Mouse (Mus musculus) gonadal fat pad, adult 2 months (tissue): ENCODE data around the gene Traf6. TPM values are rescaled to one million over a fixed set of nuclear protein-coding genes. Genes with fewer than 3 reads are reported as not detected.

Source experiments
- DNase-seq: peaks from one replicate; pipeline ENCODE4 v3.0.0-alpha.2; 2012; ENCODE audit warnings: low read depth
- polyA plus RNA-seq: library from polyadenylated mRNA; depleted of rRNA; stranded (reverse); fragments of >200 nt; gene quantifications from 2 replicates; pipeline ENCODE4 v1.2.3, GENCODE M21; 2012; rRNA removed

The Traf6 gene
- 11.8 and 13.0 TPM in 2 replicates for polyA plus RNA-seq

DNA sequence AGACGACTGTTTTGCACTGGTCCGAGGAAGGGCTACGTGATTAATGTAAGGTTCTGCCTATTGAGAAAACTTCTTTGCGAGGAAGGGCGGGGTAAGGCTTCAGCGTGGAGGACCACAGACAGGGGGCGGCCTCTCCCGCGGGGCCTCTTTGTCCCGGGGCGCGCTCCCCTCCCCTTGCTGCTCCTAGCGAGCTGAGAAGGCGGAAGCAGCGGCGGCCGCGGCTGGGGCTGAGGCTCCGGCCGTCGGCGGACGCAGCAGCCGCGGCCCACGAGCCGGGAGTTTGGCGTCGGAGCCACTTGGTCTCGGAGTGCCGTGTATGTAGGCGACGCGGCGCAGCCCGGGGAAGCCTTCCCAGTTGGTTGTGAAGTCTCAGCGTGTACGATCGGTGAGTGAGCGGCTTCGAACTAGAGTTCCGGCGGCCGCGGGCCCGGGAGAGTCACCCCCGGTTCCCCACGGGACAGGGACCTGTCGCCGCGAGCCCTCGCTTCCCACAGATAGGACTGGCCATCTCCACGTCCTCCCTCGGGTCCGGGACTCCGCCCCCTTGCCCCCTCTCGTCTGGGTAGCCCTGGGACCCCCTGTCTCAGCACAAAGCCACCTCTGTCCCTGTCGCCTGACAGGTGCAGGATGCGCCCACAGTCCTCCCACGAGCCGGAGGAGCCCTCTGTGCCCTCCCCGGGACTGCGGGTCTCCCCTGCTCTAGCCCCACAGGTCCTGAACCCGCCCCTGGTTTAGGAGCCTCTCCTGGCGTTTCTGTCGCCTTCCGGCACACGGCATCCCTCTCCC is at the start of gene Traf6:
TSS of gene Traf6 (plus strand) at position 194 of the 786 bp plus-strand sequence.
- DNase-seq, result no peak

DNA sequence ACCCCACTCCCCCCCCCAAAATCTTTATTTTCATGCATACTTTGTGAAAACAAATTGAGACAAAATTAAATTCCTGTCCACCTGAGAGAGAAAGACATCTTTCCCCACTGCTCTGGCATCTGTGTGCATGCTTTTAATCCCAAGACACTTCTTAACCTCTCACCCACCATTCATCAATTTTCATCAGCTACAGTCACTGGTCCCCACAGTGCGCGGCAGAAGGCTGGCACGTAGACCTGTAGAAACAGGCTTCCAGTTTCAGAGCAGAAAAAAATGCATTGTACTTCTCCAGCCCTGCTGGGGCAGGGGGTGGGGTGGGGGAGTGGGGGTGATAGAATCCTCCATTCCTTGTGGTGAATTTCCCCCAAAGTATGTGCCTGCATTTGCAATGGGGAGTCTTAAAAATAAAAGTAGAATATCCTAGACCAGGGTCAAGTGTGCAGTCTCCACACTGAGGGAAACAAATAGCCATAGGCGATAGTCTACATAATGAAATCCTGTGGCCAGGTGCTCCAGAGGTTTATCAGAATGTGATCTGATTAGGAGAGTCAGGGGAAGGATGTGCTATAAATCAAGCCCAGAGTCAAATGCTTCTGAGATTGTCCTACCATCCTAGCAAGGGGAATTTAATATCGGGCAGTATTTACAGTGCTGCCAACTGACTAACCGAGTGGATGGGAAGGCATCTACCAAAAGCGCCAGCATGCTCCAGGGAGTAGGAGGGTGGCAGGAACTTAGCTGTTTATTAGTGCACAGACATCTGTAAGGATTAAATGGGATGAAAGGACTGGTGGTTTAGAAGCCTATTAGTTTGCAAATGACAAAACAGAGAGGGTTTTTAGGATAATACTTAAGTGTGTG is 39.0 kb upstream of the Traf6 start:
- no peak for DNase-seq

DNA sequence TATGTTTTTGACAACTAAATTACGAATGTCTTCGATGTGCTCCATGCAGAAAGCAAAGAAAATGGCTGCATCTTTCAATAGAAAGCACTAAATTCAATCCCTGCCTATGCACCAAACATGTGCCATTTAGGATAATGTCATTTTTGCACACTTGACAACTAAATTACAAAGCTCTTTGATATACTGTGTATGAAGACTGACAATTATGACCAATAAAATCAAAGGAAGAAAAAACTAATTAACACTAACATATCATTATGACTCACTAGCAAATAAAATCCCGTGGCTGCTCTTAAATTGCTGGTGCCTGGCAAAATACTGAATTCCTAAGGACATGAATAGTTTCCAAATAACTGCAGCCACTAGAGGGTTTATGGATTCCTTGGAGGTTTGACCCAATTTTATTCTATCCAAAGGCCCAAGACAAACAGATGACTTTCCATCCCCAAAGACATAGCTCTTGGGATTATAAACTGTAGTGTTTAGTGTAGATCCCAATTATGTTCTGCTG is 38.3 kb upstream of the Traf6 start:
- DNase-seq, result no peak

DNA sequence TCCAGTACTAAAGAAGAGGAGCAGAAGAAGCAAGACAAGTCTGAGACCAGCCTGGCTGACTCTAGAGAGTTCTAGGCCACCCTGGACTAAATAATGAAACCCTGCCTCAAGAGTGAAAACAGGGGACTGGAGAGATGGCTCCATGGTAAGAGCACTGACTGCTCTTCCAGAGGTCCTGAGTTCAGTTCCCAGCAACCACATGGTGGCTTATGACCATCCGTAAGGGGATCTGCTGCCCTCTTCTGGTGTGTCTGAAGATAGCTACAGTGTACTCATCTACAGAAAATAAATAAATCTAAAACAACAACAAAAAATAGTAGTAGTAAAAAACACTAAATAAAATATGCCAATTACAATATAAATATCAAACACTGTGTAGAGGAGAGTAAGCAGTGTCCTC is 32.4 kb upstream of the Traf6 start:
- DNase-seq, result no peak

DNA sequence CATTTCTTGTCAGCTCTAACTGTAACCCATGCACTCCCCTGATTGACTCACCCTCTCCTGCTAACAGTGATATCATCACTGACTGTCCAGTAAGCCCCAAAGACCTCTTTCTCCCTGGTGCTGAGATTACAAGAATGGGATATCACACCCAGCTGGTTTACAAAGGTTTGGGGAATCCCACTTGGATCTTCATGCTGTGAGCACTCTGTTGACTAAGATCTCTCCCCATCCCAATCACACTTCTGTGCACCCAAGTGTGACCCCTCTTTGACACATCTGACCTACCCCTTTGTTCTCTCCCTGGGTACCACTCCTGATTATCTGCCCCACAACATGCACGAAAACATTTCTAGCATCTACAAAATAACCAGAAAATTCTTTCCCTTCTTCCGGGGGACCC is 29.9 kb upstream of the Traf6 start:
- DNase-seq, result no peak

DNA sequence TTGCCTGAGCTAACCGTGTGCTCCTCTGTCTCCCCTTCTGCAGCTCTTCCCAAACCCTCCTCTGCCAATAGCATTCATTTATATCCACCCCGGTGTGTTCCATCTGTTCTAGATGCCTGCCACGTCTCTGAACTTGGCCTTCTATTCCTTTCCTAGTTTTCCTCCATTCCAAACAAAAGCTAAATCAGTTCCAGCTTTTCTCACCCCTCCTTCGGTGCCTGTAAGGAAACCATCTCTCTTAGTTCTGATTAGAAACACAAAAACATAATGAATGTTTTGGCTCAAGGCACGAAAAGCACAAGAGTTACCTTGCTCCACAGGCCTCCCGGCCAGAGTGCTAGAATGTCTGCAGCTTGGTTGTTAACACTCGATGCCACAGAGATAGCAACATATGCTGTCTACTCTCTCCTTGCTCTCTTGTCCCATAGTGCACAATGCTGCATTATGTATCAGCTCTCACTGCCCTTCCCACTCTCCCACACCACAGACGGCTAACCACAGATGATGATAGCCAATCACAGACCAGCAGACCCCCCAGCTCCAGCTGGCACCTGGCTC is 29.0 kb upstream of the Traf6 start, which contains the start of the genes Rag1 and B230118H07Rik:
TSS of gene Rag1 (minus strand) at position 388 of the 558 bp plus-strand sequence.
TSS of gene B230118H07Rik (minus strand) at position 419 of the 558 bp plus-strand sequence.
- DNase-seq, result no peak

DNA sequence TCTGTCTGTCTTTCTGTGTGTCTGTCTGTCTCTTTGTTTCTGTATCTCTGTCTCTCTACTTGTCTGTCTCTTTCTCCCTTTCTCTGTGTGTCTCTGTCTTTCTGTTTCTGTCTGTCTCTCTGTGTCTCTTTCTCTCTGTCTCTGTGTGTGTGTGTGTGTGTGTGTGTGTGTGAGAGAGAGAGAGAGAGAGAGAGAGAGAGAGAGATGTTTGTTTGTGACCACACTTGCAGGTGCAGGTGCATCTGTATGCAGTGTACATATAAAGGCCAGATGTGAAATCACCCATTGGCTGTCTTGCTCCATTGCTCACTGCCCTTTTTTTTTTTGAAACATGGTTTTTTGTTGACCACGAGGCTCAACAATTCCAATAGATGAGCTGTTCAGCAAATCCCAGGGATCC is 27.8 kb upstream of the Traf6 start:
- DNase-seq, result no peak

DNA sequence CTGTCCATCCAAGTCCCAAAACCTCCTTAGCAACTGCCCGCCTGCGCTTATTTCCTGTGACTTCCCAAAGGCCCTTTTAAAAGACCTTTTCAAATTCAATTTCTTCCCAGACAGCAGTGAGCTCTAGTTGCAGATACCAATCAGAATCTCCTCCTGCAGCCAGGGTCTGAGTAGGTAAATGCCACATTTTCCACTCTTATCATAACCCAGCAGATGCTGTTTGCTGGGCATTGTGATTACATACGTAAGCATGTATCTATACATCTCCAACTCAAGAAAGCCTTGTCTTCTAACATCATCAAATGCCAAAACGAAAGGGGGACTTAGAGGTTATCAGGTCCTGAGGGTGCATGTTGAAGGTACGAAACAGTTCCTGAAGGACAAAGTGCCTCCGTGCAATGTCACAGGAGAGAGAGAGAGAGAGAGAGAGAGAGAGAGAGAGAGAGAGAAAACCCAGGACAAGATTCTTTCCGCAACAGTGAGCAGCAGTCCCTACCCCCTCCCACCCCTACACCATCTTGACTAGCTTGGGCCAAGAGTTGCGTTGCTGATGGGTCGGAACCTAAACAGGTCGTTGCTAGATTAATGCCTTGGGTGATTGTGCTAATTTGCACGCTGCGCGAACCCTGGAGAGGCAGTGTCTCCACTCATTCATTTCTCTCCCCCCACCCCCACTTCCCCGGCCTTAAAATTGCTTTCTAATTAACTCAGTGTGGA is 25.9 kb upstream of the Traf6 start:
- DNase-seq, result no peak

DNA sequence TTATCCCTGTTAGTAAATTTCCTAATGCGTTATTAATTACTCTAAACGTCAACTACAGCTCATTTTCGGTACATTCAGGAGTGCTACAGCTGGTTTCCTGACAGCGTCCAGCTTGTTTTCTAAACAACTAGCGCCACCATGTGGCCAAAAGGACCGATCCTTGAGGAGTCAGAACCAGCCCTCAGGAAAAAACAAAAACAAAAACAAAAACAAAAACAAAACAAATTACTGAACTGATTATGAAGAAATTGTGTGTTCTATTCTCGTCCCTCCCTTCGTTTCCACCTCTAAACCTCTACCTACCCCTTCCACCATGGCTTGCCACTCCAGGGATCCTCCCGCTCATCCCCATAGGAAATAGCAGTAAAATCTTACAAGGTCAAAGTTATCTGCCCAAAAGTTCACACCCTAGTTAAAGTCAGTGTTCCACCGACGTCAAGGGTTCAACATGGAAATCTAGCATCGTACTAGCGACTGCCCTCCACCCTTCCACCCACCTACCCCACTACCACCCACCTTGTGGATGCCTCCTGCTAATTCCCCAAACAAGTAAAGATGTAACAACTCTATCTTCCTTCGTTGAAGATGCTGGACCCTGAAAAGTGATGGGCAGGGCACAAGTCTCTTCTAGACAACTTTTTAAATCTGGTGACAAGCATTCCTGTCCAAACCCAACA is 25.2 kb upstream of the Traf6 start:
- no peak for DNase-seq

DNA sequence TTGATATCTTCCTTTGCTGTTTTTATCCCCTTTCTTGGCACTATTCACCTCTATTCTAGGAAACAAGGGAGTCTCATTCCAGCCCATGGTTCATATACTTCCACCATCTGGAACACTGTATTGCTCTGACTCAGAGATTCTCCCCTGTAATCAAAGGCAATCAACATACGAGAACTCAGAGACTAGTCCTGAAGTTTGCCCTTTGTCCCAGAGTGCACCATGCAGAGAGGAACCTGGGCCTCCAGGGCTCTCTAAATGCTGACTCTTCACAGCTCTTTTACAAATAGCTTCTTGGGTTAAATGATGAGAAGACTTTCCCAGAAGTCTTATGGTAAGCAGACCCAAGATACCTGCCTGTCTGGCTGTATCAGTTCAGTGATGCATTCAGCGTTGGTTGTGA is 17.7 kb upstream of the Traf6 start:
- DNase-seq, result no peak

DNA sequence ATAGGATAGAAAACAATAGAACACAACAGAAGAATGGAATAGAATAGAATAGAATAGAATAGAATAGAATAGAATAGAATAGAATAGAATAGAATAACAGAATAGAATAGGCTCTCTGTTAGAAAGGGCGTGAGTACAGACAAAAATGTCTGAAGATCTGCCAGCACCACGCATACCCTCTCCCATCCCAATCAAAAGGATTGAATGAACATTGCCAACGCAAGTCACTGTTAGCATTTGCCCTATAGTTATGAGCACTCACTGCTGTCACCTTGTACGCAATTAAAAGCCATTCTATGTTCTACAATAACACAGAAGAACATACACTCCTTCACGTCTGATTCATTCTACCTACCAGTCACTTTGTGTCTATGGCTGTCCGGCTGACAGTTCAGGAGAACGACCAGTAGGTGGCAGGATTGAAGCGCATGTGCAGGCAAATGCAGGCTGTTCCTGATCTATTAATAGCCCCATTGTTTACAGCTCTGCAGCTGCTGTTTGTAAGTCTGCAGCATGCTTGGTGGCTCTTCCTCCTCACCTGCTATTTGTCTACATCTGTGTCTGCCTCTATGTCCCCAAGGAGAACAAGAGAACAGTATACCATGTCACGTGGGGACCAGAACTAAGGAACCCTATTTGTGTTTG is 13.0 kb upstream of the Traf6 start:
- no peak for DNase-seq

DNA sequence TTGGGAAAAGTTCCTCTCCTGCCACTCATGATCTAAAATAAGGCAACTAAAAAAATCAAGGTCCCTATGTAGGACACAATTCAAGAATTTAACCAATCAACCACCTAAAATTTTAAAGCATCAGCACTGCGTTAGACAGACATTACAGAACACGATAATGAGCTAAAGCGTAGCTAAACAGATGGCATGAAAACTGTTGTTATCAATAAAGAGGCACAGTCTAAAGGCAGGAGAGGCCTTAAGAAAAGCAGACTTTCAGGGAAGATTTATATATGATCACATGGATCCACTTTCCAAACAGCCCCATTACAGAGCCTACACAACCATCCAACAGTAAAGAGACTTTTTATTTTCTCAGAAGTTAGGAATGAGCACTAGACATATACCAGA is 12.5 kb upstream of the Traf6 start:
- no peak for DNase-seq

DNA sequence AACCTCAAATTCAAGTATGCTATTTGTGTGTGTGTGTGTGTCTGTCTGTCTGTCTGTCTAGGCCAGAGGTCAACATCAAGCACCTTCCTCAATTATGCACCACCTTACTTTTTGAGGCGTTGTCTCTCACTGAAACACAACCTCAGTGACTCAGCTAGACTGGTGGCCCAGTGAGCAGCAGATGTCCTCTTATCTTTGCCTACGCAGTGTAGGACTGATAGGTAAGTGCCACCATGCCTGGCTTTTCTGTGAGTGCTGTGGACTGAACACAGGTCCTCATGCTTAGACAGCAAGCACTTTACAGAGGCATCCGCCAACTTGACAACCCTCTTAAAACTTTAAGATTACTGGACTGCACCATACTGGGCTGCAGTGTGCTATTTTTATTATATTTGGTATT is 9.5 kb upstream of the Traf6 start:
- DNase-seq, result no peak

DNA sequence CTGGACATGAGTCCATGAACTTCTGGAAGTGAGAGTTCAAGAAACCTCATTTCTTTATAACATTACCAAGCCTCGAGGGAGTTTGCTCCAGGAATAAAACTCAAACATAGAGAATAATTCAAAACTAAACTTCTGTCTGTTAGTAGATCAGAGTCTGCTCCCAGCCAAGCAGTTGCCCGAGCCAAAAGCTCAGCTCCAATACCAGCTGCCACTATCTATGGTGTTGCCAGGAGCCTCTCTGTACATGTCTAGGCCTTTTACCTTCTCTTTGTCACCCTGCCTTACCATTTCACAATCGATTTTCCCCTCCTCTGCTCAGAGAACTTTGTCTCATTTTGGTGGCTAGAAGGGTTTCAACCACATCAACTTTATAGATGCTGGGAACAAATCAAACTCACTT is 4.7 kb upstream of the Traf6 start:
- no peak for DNase-seq

DNA sequence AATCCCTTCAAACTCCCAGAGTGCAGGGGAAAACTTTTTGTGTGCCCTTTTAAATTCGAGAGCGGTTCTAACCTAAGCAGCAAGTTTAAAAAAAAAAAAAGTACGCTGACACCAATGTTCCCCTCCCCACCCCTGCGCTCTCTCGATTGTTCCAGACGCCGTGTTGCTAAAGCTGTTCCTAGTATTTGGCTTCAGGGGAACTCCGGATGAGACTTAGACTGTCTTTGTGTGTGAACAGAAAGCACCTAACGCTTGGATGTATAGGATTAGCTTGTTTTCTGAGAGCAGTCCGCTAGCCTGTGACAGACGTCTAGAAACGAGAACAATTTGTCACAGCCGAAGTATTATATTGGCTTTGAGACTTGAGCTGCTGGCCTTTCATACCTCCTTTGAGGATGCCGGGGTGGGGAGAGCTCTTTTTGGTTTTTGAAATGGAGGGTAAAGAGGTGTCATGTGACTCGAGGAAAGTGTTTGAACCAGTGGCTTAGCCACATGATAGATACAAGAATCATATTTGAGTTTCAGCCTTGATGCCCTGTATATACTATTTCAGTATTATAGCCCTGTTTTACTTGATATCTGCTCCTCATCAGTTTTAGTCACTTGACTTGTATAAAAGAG is 1.0 kb downstream of the Traf6 start:
- DNase-seq, result no peak

DNA sequence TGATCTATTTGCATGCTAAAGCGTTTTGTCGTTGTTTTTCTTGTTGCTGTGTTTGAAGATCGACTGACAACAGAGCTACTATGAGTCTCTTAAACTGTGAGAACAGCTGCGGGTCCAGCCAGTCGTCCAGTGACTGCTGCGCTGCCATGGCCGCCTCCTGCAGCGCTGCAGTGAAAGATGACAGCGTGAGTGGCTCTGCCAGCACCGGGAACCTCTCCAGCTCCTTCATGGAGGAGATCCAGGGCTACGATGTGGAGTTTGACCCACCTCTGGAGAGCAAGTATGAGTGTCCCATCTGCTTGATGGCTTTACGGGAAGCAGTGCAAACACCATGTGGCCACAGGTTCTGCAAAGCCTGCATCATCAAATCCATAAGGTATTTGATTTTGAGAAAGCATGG is 6.2 kb downstream of the Traf6 start:
- no peak for DNase-seq

DNA sequence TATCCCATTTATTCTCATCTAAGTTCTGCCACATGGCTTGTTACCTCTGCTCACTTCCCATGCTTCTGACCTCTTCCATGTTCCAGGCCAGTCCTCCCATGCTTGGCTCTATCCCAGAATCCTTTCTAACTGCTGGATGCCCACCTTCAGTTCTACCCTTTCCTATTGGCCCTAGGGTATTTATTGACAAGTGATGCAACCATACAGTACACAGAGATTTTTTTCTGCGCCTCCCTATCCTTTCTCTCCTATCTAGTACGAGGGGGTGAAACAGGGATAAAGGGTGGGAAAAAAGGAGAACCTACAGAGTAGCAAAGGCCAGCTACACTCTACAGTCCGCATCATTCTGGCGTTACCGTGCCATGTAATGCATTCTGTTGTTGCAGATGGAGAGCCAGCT is 9.8 kb downstream of the Traf6 start:
- DNase-seq, result no peak

DNA sequence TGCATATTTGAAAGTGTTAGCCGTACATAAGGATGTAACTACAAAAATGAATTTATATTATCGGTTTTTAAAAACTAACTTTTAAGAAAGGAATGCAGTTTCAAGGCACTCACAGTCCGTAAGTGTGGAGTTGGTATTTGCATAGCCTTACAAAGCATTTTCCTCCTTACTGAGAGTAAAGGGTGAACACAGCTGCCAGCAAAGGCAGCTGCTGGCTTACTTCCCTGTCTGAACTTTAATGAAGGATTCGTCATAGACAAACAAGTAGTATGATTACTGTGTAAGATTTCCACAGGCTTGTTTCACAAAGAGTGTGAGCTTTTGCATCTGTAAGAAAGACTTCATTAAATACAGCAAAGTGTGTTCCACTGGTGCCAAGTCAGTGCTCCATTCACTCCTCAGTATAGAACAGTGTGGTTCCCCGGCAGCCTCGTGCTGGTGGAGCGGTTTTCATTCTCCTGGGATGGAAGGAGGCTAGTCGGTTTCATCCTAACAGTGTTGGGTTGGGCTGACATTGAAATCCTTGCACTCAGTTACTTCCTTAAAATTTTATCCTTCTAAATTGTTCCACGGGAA is 12.1 kb downstream of the Traf6 start:
- DNase-seq, result no peak

DNA sequence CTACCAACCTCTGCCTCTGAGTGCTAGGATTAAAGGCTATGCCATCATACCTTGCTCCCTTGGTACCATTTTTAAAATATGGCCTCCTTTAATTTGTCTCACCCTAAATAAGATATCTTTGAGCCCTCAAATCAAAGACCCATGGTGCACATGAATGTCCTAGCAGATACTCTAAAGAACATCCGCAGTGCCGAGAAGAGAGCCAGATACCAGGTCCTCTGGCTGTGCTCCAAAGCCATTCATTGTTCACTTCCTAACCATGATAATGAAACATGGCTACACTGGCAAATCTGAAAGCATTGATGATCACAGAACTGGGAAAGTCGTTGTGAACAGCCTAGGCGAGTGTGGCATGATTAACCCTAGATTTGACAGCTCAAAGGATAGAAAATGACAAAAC is 14.8 kb downstream of the Traf6 start:
- no peak for DNase-seq
